Mouse (Mus musculus) embryonic fibroblast, embryonic 13.5 days (primary cell): Measurements from ENCODE around the gene Dnah11. TPM values are rescaled to one million over a fixed set of nuclear protein-coding genes. Genes with fewer than 3 reads are reported as not detected.

ENCODE experiments used
- H3K27ac ChIP-seq: 2 replicates; pipeline ENCODE4 v1.5.1; 2012; ENCODE audit warnings: low read length, control low read depth, inconsistent platforms; ENCODE audit not compliant: insufficient read depth
- H3K4me1 ChIP-seq: 2 replicates; pipeline ENCODE4 v1.6.1; 2011; ENCODE audit warnings: low read length; ENCODE audit not compliant: control insufficient read depth, insufficient read depth
- H3K4me3 ChIP-seq: 2 replicates; pipeline ENCODE4 v1.5.1; 2011; ENCODE audit warnings: mild to moderate bottlenecking, control low read depth, low read length; ENCODE audit not compliant: insufficient read depth
- CTCF ChIP-seq: IDR thresholded peaks from 2 replicates; pipeline ENCODE4 v1.5.1; 2011; ENCODE audit warnings: mild to moderate bottlenecking, control low read depth, low read length, moderate library complexity, borderline replicate concordance; ENCODE audit not compliant: insufficient read depth
- POLR2A ChIP-seq: IDR thresholded peaks from 2 replicates; pipeline ENCODE4 v1.6.1; 2011; ENCODE audit warnings: low read depth, mild to moderate bottlenecking, control low read depth, low read length, moderate library complexity
- polyA plus RNA-seq: library from polyadenylated mRNA; stranded (reverse); fragments of >200 nt; gene quantifications from 2 replicates; pipeline ENCODE4 v1.2.4, GENCODE M21; 2011; ENCODE audit warnings: low read depth; ENCODE audit not compliant: missing spikeins, insufficient read length

The Dnah11 gene
- polyA plus RNA-seq, result not detected in 2 replicates

- Histone ChIP-seq H3K4me3 (peak within 1 kb of the TSS; percentile 34), H3K4me1 (no peaks in the 10 kb centered on the region), H3K27ac (no peak within 1 kb of the TSS)
- TF ChIP-seq POLR2A, result no peak
- no peak for TF ChIP-seq CTCF
Observed at GRCm38 (mm10) chr12:118198386-118199093, at the start of gene Dnah11. Dnah11 (minus strand) TSS chr12:118199043.

GRCm38 (mm10) chr12:118221182-118221581, 22.3 kb upstream of the Dnah11 start:
- TF ChIP-seq CTCF (no peak), POLR2A (no peak)
- no peak overlapping the region for H3K27ac ChIP-seq
- H3K4me1 ChIP-seq, result no peaks in the 10 kb centered on the region
- no peak overlapping the region for H3K4me3 ChIP-seq

GRCm38 (mm10) chr12:118220062-118220461, 21.2 kb upstream of the Dnah11 start:
- TF ChIP-seq CTCF (no peak), POLR2A (no peak)
- no peaks in the 10 kb centered on the region for H3K4me1 ChIP-seq

GRCm38 (mm10) chr12:118212163-118212562, 13.3 kb upstream of the Dnah11 start:
- Histone ChIP-seq H3K4me3 (no peak overlapping the region), H3K27ac (no peak overlapping the region), H3K4me1 (no peaks in the 10 kb centered on the region)
- no peak for TF ChIP-seq POLR2A
- TF ChIP-seq CTCF, result no peak

More at GRCm38 (mm10) chr12:118220062-118220461, 21.2 kb upstream of the Dnah11 start:
- no peak overlapping the region for H3K27ac ChIP-seq
- no peak overlapping the region for H3K4me3 ChIP-seq

GRCm38 (mm10) chr12:118196583-118196982, 2.3 kb downstream of the Dnah11 start:
- H3K27ac ChIP-seq, result no peak overlapping the region
- H3K4me3 ChIP-seq, result no peak overlapping the region
- no peaks in the 10 kb centered on the region for H3K4me1 ChIP-seq
- TF ChIP-seq CTCF (no peak), POLR2A (no peak)

GRCm38 (mm10) chr12:118189535-118189934, 9.3 kb downstream of the Dnah11 start:
- no peak overlapping the region for H3K27ac ChIP-seq
- TF ChIP-seq POLR2A (no peak), CTCF (no peak)
- H3K4me3 ChIP-seq, result no peak overlapping the region

GRCm38 (mm10) chr12:118187663-118188062, 11.2 kb downstream of the Dnah11 start:
- H3K4me3 ChIP-seq, result no peak overlapping the region
- TF ChIP-seq CTCF (no peak), POLR2A (no peak)
- H3K4me1 ChIP-seq, result no peaks in the 10 kb centered on the region
- H3K27ac ChIP-seq, result no peak overlapping the region

More at GRCm38 (mm10) chr12:118189535-118189934, 9.3 kb downstream of the Dnah11 start:
- H3K4me1 ChIP-seq, result no peaks in the 10 kb centered on the region

- no peak for TF ChIP-seq POLR2A
- no peak for TF ChIP-seq CTCF
- H3K4me3 ChIP-seq, result no peak overlapping the region
- no peaks in the 10 kb centered on the region for H3K4me1 ChIP-seq
- no peak overlapping the region for H3K27ac ChIP-seq
Observed at GRCm38 (mm10) chr12:118186881-118187489, 11.9 kb downstream of the Dnah11 start.

- no peak overlapping the region for H3K27ac ChIP-seq
Observed at GRCm38 (mm10) chr12:118186120-118186880, 12.5 kb downstream of the Dnah11 start.

More at GRCm38 (mm10) chr12:118186120-118186880, 12.5 kb downstream of the Dnah11 start:
- no peak for TF ChIP-seq POLR2A
- no peak for TF ChIP-seq CTCF
- Histone ChIP-seq H3K4me3 (no peak overlapping the region), H3K4me1 (no peaks in the 10 kb centered on the region)
